Mouse (Mus musculus): ENCODE results near the gene B3galnt1.

The B3galnt1 gene

GRCm38 (mm10) chr3:69563406-69563805 is 35.4 kb downstream of the B3galnt1 start:
- no peak for DNase-seq

- peak in 1 of 2 experiments; percentile 33 for DNase-seq
Measured at GRCm38 (mm10) chr3:69561686-69562085, 37.1 kb downstream of the B3galnt1 start.

GRCm38 (mm10) chr3:69559975-69560330 is 38.8 kb downstream of the B3galnt1 start:
- DNase-seq: no peak

GRCm38 (mm10) chr3:69559316-69559974 is 39.3 kb downstream of the B3galnt1 start:
- DNase-seq: no peak

GRCm38 (mm10) chr3:69556092-69556778 is 42.5 kb downstream of the B3galnt1 start:
- DNase-seq: no peak

GRCm38 (mm10) chr3:69555511-69555910 is 43.2 kb downstream of the B3galnt1 start:
- DNase-seq: no peak

- no peak for DNase-seq
Measured at GRCm38 (mm10) chr3:69549602-69550001, 49.2 kb downstream of the B3galnt1 start.

GRCm38 (mm10) chr3:69548704-69549455 is 49.9 kb downstream of the B3galnt1 start:
- DNase-seq: peak in 1 of 2 experiments; percentile 12

GRCm38 (mm10) chr3:69545017-69545416 is 53.7 kb downstream of the B3galnt1 start:
- DNase-seq: no peak

- DNase-seq: no peak
Measured at GRCm38 (mm10) chr3:69543730-69544129, 55.0 kb downstream of the B3galnt1 start.

- no peak for DNase-seq
Measured at GRCm38 (mm10) chr3:69542962-69543361, 55.8 kb downstream of the B3galnt1 start.

GRCm38 (mm10) chr3:69535941-69536647 is 62.7 kb downstream of the B3galnt1 start:
- no peak for DNase-seq

- DNase-seq: no peak
Measured at GRCm38 (mm10) chr3:69535486-69535885, 63.3 kb downstream of the B3galnt1 start.

GRCm38 (mm10) chr3:69532687-69533086 is 66.1 kb downstream of the B3galnt1 start:
- DNase-seq: no peak

- no peak for DNase-seq
Measured at GRCm38 (mm10) chr3:69531511-69531910, 67.2 kb downstream of the B3galnt1 start.

GRCm38 (mm10) chr3:69529576-69529975 is 69.2 kb downstream of the B3galnt1 start:
- no peak for DNase-seq

GRCm38 (mm10) chr3:69527384-69527783 is 71.4 kb downstream of the B3galnt1 start:
- DNase-seq: no peak

GRCm38 (mm10) chr3:69525072-69525529 is 73.7 kb downstream of the B3galnt1 start:
- no peak for DNase-seq

- DNase-seq: peak in 1 of 2 experiments; percentile 40
Measured at GRCm38 (mm10) chr3:69524356-69525071, 74.2 kb downstream of the B3galnt1 start.
